Mouse (Mus musculus) embryonic fibroblast, embryonic 13.5 days (primary cell): ENCODE measurements around the gene Mbnl2. TPM values are rescaled to one million over a fixed set of nuclear protein-coding genes. Genes with fewer than 3 reads are reported as not detected.
A peak's percentile ranks its signal among the peaks of the same experiment; 100 is the strongest.

Experiments used
- H3K27ac ChIP-seq: 2 replicates; pipeline ENCODE4 v1.5.1; 2012; ENCODE audit warnings: low read length, control low read depth, inconsistent platforms; ENCODE audit not compliant: insufficient read depth
- H3K4me1 ChIP-seq: 2 replicates; pipeline ENCODE4 v1.6.1; 2011; ENCODE audit warnings: low read length; ENCODE audit not compliant: control insufficient read depth, insufficient read depth
- H3K4me3 ChIP-seq: 2 replicates; pipeline ENCODE4 v1.5.1; 2011; ENCODE audit warnings: mild to moderate bottlenecking, control low read depth, low read length; ENCODE audit not compliant: insufficient read depth
- CTCF ChIP-seq: IDR thresholded peaks from 2 replicates; pipeline ENCODE4 v1.5.1; 2011; ENCODE audit warnings: mild to moderate bottlenecking, control low read depth, low read length, moderate library complexity, borderline replicate concordance; ENCODE audit not compliant: insufficient read depth
- POLR2A ChIP-seq: IDR thresholded peaks from 2 replicates; pipeline ENCODE4 v1.6.1; 2011; ENCODE audit warnings: low read depth, mild to moderate bottlenecking, control low read depth, low read length, moderate library complexity
- polyA plus RNA-seq: library from polyadenylated mRNA; stranded (reverse); fragments of >200 nt; gene quantifications from 2 replicates; pipeline ENCODE4 v1.2.4, GENCODE M21; 2011; ENCODE audit warnings: low read depth; ENCODE audit not compliant: missing spikeins, insufficient read length

The Mbnl2 gene
- polyA plus RNA-seq, 1 experiment: 207 TPM

GRCm38 (mm10) chr14:120432773-120433172 is 157.3 kb downstream of the Mbnl2 start:
- peaks cover 4% of the 10 kb centered on the region for H3K4me1 ChIP-seq
- TF ChIP-seq CTCF (no peak), POLR2A (no peak)
- no peak overlapping the region for H3K4me3 ChIP-seq
- H3K27ac ChIP-seq: peak overlapping the region; percentile 61; the same call in 1 of the 2 replicates

GRCm38 (mm10) chr14:120433931-120434398 is 158.5 kb downstream of the Mbnl2 start:
- Histone ChIP-seq H3K27ac (peak overlapping the region; percentile 66), H3K4me1 (peaks cover 4% of the 10 kb centered on the region), H3K4me3 (no peak overlapping the region)
- TF ChIP-seq POLR2A (no peak), CTCF (no peak)

GRCm38 (mm10) chr14:120434831-120435230 is 159.4 kb downstream of the Mbnl2 start:
- no peak overlapping the region for H3K4me3 ChIP-seq
- H3K27ac ChIP-seq: no peak overlapping the region
- TF ChIP-seq POLR2A (no peak), CTCF (no peak)
- peaks cover 4% of the 10 kb centered on the region for H3K4me1 ChIP-seq

GRCm38 (mm10) chr14:120440716-120441115 is 165.2 kb downstream of the Mbnl2 start:
- TF ChIP-seq POLR2A (no peak), CTCF (no peak)
- peaks cover 6% of the 10 kb centered on the region for H3K4me1 ChIP-seq
- H3K4me3 ChIP-seq: no peak overlapping the region
- peak overlapping the region; percentile 30; the same call in 1 of the 2 replicates for H3K27ac ChIP-seq

- Histone ChIP-seq H3K27ac (no peak overlapping the region), H3K4me1 (peaks cover 6% of the 10 kb centered on the region), H3K4me3 (no peak overlapping the region)
- no peak for TF ChIP-seq CTCF
- TF ChIP-seq POLR2A: no peak
Observed at GRCm38 (mm10) chr14:120441256-120441655, 165.8 kb downstream of the Mbnl2 start.

GRCm38 (mm10) chr14:120441836-120442235 is 166.4 kb downstream of the Mbnl2 start:
- Histone ChIP-seq H3K4me3 (no peak overlapping the region), H3K27ac (no peak overlapping the region), H3K4me1 (peaks cover 6% of the 10 kb centered on the region)
- TF ChIP-seq POLR2A (no peak), CTCF (no peak)

- no peak for TF ChIP-seq POLR2A
- no peak for TF ChIP-seq CTCF
- peak overlapping the region; percentile 9; the same call in 1 of the 2 replicates for H3K27ac ChIP-seq
- no peaks in the 10 kb centered on the region for H3K4me1 ChIP-seq
- no peak overlapping the region for H3K4me3 ChIP-seq
Observed at GRCm38 (mm10) chr14:120454221-120454620, 178.8 kb downstream of the Mbnl2 start.

GRCm38 (mm10) chr14:120463938-120464727 is 188.7 kb downstream of the Mbnl2 start:
- TF ChIP-seq CTCF (no peak), POLR2A (no peak)
- Histone ChIP-seq H3K4me1 (peaks cover 2% of the 10 kb centered on the region; the same call in 1 of the 2 replicates), H3K27ac (no peak overlapping the region), H3K4me3 (no peak overlapping the region)

- Histone ChIP-seq H3K4me1 (peaks cover 6% of the 10 kb centered on the region; the same call in 1 of the 2 replicates), H3K27ac (no peak overlapping the region), H3K4me3 (no peak overlapping the region)
- no peak for TF ChIP-seq CTCF
- TF ChIP-seq POLR2A: no peak
Observed at GRCm38 (mm10) chr14:120466816-120467215, 191.3 kb downstream of the Mbnl2 start.
